18 mouse cellular contexts compared by ENCODE assay signal in genomic region chr6:55145285-55145684, GRCm38 (mm10). TPM values are rescaled to one million over a fixed set of nuclear protein-coding genes. Genes with fewer than 3 reads are reported as not detected.
DNase-seq lines count a peak whose midpoint lies in the region; ATAC-seq lines count a peak whose summit lies in the region.
"Had no signal": no experiment of that assay in that cellular context is flagged by ENCODE, and none has a peak within 500 bp of the region (broad histone marks: within the 10 kb centered on the region; RNA-seq: fewer than 3 reads in every experiment).

No protein-coding gene starts in this region.

- no peaks in the 10 kb centered on the region for H3K9me3 ChIP-seq in heart, embryonic 12.5 days (replicated peaks)
- peaks cover 2% of the 10 kb centered on the region; the same call in 1 of the 2 replicates for H3K9me3 ChIP-seq in forebrain, embryonic 14.5 days (replicated peaks; ENCODE audit: control insufficient read depth, low read length)
- H3K9me3 ChIP-seq: forebrain, embryonic 15.5 days; limb, embryonic 15.5 days; lung, embryonic 15.5 days had no signal

- no peak for ATAC-seq in heart, embryonic 12.5 days (ENCODE audit: insufficient number of reproducible peaks, low FRiP score)
- 0 out of 2 replicates have a peak, but pooled peaks have one; percentile 17 for ATAC-seq in granulocyte monocyte progenitor cell, adult 5-6 weeks (replicated peaks; ENCODE audit: poor library complexity, severe bottlenecking)
- no peak for ATAC-seq in forebrain, embryonic 14.5 days
- ATAC-seq: CD4-positive, CD25-positive, alpha-beta regulatory T cell, adult 4 months; forebrain, embryonic 15.5 days had no signal

- H3K27me3 ChIP-seq in heart, embryonic 12.5 days (replicated peaks): no peaks in the 10 kb centered on the region
- H3K27me3 ChIP-seq in forebrain, embryonic 14.5 days (replicated peaks; ENCODE audit: control insufficient read depth, insufficient read depth, low read length): no peaks in the 10 kb centered on the region
- H3K27me3 ChIP-seq: forebrain, embryonic 15.5 days; limb, embryonic 15.5 days; lung, embryonic 15.5 days had no signal

- no peak overlapping the region for H3K9ac ChIP-seq in heart, embryonic 12.5 days
- no peak overlapping the region for H3K9ac ChIP-seq in forebrain, embryonic 14.5 days (ENCODE audit: low read length)
- H3K9ac ChIP-seq: forebrain, embryonic 15.5 days; hindbrain, embryonic 13.5 days; limb, embryonic 15.5 days; lung, embryonic 15.5 days had no signal

- H3K27ac ChIP-seq in heart, embryonic 12.5 days (ENCODE audit: poor library complexity, severe bottlenecking): no peak overlapping the region
- no peak overlapping the region for H3K27ac ChIP-seq in forebrain, embryonic 14.5 days (ENCODE audit: low read depth, low read length)
- H3K27ac ChIP-seq: forebrain, embryonic 15.5 days; hindbrain, embryonic 13.5 days; limb, embryonic 15.5 days; lung, embryonic 15.5 days had no signal

- DNase-seq in heart, adult 18-20 months: peak; percentile 38 to 70
- DNase-seq in A20 (ENCODE audit: low read depth, low spot score): peak; percentile 44
- peak; percentile 70 for DNase-seq in kidney, postnatal 10 days
- DNase-seq in frontal cortex, postnatal 10 days (ENCODE audit: low spot score in 2 of 2): no peak
- DNase-seq in ovary, postnatal 10 days (ENCODE audit: low spot score): no peak
- no peak for DNase-seq in forebrain, embryonic 14.5 days (ENCODE audit: low spot score)
- DNase-seq: cerebellum, adult 11 months; thymus, adult 18-20 months had no signal

- 72% methylated on average over 5 of the region's 5 CpGs for WGBS in heart, embryonic 12.5 days
- WGBS in forebrain, embryonic 14.5 days: 93% methylated on average over 5 of the region's 5 CpGs

- H3K36me3 ChIP-seq in heart, embryonic 12.5 days: no peaks in the 10 kb centered on the region
- H3K36me3 ChIP-seq in forebrain, embryonic 14.5 days (ENCODE audit: control insufficient read depth, insufficient read depth, low read length): no peaks in the 10 kb centered on the region
- H3K36me3 ChIP-seq: forebrain, embryonic 15.5 days; hindbrain, embryonic 13.5 days; limb, embryonic 15.5 days; lung, embryonic 15.5 days; midbrain, embryonic 10.5 days had no signal

- H3K4me2 ChIP-seq in heart, embryonic 12.5 days: no peak overlapping the region
- H3K4me2 ChIP-seq in forebrain, embryonic 14.5 days (ENCODE audit: low read length): no peak overlapping the region
- H3K4me2 ChIP-seq: forebrain, embryonic 15.5 days; hindbrain, embryonic 13.5 days; limb, embryonic 15.5 days; lung, embryonic 15.5 days had no signal

- no peaks in the 10 kb centered on the region for H3K4me1 ChIP-seq in heart, embryonic 12.5 days (replicated peaks)
- H3K4me1 ChIP-seq in forebrain, embryonic 14.5 days (ENCODE audit: control insufficient read depth, insufficient read depth, low read length): no peaks in the 10 kb centered on the region
- H3K4me1 ChIP-seq: forebrain, embryonic 15.5 days; limb, embryonic 15.5 days; lung, embryonic 15.5 days had no signal

- H3K4me3 ChIP-seq in heart, embryonic 12.5 days: no peak overlapping the region
- no peak overlapping the region for H3K4me3 ChIP-seq in forebrain, embryonic 14.5 days (ENCODE audit: low read depth, low read length)
- H3K4me3 ChIP-seq: forebrain, embryonic 15.5 days; hindbrain, embryonic 13.5 days; limb, embryonic 15.5 days; lung, embryonic 15.5 days; midbrain, embryonic 10.5 days had no signal

RNA-seq across cellular contexts. Expression of gene Crhr2, which starts 12.5 kb away (rescaled TPM):
- total RNA-seq in heart, adult 18-20 months (2021): 10 to 100 TPM; 19.9 to 20.1 TPM
- 6.4 and 8.0 TPM in 2 replicates for polyA plus RNA-seq in heart, embryonic 12.5 days (2016; fragmentation: Nextera tagmentation; extraction: Ambion mirVana)
- not detected in 2 replicates for total RNA-seq in granulocyte monocyte progenitor cell, adult 5-6 weeks (2014; fragmentation: Nextera tagmentation)
- not detected in 2 replicates for total RNA-seq in granulocyte monocyte progenitor cell, adult 5-6 weeks (2017)
- polyA plus RNA-seq in forebrain, embryonic 14.5 days (2014; fragmentation: Nextera tagmentation; extraction: Ambion mirVana): 0.50 and 0.62 TPM in 2 replicates
- total RNA-seq: common myeloid progenitor, adult 5-6 weeks; neutrophil, adult 5-6 weeks had no signal
- polyA plus RNA-seq: CD4-positive, CD25-positive, alpha-beta regulatory T cell, adult 4 months had no signal

RNA-seq across cellular contexts. Expression of gene Inmt, which starts 29.6 kb away (rescaled TPM):
- 10 to 100 TPM; 31.1 to 33.0 TPM for total RNA-seq in heart, adult 18-20 months (2021)
- polyA plus RNA-seq in heart, embryonic 12.5 days (2016; fragmentation: Nextera tagmentation; extraction: Ambion mirVana): 0.23 TPM in 1 of 2 replicates, not detected in the other
- total RNA-seq in granulocyte monocyte progenitor cell, adult 5-6 weeks (2014; fragmentation: Nextera tagmentation): not detected in 2 replicates
- total RNA-seq in granulocyte monocyte progenitor cell, adult 5-6 weeks (2017): not detected in 2 replicates
- polyA plus RNA-seq in forebrain, embryonic 14.5 days (2014; fragmentation: Nextera tagmentation; extraction: Ambion mirVana): 0.21 TPM in 1 of 2 replicates, not detected in the other
- total RNA-seq: common myeloid progenitor, adult 5-6 weeks; neutrophil, adult 5-6 weeks had no signal
- polyA plus RNA-seq: CD4-positive, CD25-positive, alpha-beta regulatory T cell, adult 4 months; forebrain, embryonic 15.5 days; hindbrain, embryonic 13.5 days had no signal

RNA-seq across cellular contexts. Expression of gene Mindy4, which starts 57.9 kb away (rescaled TPM):
- total RNA-seq in heart, adult 18-20 months (2021): 1 to 10 TPM; 3.7 to 6.7 TPM
- polyA plus RNA-seq in heart, embryonic 12.5 days (2016; fragmentation: Nextera tagmentation; extraction: Ambion mirVana): 6.3 and 7.8 TPM in 2 replicates
- 0.99 and 3.3 TPM in 2 replicates for total RNA-seq in granulocyte monocyte progenitor cell, adult 5-6 weeks (2014; fragmentation: Nextera tagmentation)
- 2.4 and 3.1 TPM in 2 replicates for total RNA-seq in granulocyte monocyte progenitor cell, adult 5-6 weeks (2017)
- polyA plus RNA-seq in forebrain, embryonic 14.5 days (2014; fragmentation: Nextera tagmentation; extraction: Ambion mirVana): 15.8 and 18.6 TPM in 2 replicates
- total RNA-seq: neutrophil, adult 5-6 weeks had no signal

Comparison
In these comparisons a context has a peak if more than half of its experiments do, and no peak if none do; other contexts are left out.
1. DNase-seq: peak in heart, adult 18-20 months (2 of 2), A20 (single experiment) and kidney, postnatal 10 days (single experiment); none in frontal cortex, postnatal 10 days (0 of 2), ovary, postnatal 10 days (single experiment) and forebrain, embryonic 14.5 days (single experiment).
2. RNA of gene Crhr2, which starts 12.5 kb away (total RNA-seq): 19.9 to 20.1 TPM in heart, adult 18-20 months; not detected in granulocyte monocyte progenitor cell, adult 5-6 weeks; every median in the first group is over 10 times any median in the second.
3. RNA of gene Inmt, which starts 29.6 kb away (total RNA-seq): 31.1 to 33.0 TPM in heart, adult 18-20 months; not detected in granulocyte monocyte progenitor cell, adult 5-6 weeks; every median in the first group is over 10 times any median in the second.